Mouse (Mus musculus): ENCODE results near the gene Gcdh.

Gcdh gene

DNA sequence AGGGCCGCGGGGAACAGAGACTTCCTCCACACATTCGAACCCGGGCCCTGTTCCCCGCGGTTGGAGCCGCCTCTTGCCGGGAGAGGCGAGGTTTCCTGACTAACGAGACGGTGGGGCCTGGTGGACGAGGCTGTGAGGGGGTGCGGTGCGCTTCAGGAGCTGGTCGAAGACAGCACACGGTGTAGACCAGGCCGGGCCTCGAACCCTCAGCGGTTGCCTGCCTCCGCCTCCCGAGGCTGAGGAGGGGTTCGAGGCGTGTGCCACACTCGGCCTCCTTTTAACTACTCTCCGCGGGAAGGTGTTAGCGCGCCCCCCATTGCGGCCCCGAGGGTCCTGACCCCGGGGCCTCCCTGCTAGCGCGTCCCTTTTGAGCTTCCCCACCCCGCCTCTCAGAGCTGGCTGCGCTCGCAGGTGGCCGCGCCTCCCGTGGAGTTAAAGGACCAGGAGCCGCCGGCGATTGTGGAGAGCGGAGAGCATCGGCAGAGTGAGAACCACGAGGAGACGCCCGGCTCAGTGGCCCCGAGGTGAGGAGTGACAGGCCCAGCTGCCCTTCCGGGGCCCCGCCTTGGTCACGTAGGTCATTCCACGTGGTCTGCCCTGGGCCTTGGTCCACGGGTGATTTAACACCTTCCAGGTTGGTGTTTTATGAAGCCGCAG is 21.3 kb downstream of the Gcdh start:
- DNase-seq (ENCODE audit: low read depth, low spot score): no peak

DNA sequence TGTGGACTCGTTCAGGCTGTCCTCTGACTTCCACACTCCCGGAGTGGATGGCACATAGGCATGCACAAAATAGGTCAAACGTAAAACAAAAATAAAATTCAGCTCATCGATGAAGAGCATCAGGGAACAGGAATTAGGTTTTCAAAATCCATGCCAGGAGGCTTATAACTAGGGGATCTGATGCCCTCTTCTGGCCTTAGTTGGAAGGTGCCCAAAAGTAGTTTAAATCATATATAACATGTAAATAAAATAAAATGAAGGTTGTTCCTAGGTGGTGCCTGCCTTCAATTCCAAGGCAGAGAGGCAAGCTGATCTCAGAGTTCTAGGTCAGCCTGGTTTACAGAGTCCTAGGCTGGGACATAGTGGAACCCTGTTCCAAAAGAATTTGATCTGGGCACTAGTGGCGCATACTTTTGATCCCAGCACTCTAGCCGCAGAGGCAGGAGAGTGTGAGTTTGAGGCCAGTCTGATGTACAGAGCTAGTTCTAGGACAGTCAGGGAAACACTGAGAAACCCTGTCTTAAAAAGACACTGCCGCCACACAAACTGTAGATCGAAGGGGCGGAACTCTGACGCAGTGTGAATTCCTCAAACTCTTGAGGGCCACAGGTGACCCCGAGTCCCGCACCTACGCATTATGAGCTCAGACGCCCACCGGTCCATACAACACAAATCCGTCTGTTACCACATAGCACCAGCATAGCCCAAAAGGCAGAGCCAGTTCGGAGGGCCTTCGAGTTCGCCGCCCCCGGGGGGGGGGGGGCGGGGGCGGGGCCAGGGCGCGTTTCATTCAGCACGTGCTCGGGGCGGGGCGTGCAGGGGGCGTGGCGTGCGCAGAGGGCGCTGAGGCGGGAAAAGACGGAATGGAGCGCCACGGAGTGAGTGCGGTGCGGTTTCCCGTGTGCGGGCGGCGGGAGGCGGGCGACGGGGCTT is 22.1 kb downstream of the Gcdh start, which contains the start of gene Syce2:
TSS of gene Syce2 (plus strand) at position 736 of the 933 bp plus-strand sequence.
- peak; percentile 68 for DNase-seq (ENCODE audit: low read depth, low spot score)

GRCm38 (mm10) chr8:84856864-84857441 is 36.8 kb downstream of the Gcdh start, which contains the start of gene Farsa:
TSS of gene Farsa (plus strand) at chr8:84856989.
- DNase-seq (ENCODE audit: low read depth, low spot score): peak; percentile 90

DNA sequence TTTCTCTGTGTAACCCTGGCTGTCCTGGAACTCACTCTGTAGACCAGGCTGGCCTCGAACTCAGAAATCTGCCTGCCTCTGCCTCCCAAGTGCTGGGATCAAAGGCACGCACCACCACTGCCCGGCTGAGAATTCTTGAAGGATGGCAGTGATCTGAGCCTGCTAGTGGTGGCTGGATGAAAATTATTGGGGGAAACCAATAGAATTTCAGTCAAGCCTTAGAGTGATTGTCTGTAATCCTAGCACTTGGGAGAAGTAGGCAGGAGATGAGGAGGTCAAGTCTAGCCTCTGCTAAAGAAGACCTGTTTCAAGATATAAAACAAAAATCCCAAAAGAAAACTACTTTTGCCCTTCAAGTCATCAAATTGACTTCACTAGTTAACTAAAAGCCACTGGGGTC is 37.3 kb downstream of the Gcdh start:
- DNase-seq (ENCODE audit: low read depth, low spot score): no peak

DNA sequence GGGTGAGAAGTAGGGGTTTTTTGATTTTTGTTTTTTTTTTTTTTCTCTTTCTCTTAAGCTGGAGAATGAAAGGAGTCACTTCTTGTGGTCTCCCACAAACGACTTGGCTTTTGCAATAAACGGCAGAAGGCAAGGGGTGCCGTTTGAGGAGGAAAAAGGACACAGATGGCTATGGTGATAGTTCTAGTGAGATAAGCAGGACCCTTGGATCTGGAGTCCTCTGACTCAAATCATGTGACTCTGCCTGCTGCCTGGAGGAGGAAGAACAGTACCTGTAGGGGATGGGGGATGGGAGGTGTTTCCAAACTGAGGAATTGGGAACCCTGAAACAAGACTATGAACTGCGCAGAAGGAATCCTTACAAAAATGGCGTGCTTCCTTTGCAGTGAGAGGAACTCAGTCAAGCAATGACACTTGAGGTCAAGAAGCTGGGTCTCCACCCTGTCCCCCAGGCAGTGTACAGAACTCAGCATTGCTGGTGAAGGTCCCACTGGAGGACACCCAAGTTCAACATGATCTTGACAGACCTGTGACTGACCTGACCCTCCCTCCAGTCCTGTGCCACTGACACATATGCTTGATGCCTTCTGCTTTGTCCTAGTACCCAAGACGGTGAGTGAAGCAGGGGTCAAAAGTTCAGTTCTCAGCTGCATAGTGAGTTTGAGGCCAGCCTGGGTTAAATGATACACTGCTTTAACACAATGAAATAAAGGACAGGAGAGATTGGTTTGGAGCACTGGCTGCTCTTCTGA is 45.9 kb downstream of the Gcdh start:
- no peak for DNase-seq (ENCODE audit: low read depth, low spot score)

DNA sequence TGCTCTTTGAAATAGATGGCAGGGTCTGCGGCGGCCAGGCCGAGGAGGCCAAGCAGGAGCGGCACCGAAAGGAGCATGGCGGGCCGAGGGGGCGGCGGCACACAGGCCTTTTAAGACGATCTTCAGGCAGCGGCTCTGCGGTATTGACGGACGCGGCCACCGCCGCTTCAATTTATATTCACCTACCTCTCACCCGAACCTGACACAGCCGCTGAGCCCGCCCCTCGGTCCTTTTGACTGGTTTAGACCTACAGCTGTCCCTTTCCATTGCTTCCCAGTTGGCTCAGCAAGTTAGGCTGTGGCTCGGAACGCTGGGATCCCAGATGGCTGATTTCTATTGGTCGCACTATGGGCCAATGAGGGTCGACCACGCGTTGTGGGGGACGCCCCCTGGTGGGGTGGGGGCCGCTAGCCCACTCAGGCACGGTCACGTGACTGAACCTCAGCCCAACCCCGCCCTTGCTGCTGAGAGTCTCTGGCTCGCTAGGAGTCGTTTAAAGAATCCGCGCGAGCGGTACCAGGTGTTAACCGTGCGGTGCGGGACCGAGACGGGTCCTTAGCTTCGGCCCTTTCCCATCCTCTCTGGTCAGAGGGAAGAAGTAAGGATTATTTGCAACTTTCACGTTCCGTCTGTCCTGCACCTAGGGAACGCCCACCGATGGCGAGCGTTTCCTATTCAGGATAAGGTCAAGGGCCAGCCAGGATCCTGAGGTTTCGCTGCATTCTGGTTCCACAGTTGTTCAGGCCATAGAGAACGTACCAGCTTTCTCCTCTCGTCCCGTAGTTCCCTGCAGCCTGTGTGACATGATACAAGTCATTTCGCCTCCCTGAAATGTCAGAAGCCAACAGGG is 46.8 kb downstream of the Gcdh start, which contains the start of gene Calr:
TSS of gene Calr (minus strand) at position 213 of the 851 bp plus-strand sequence.
- DNase-seq (ENCODE audit: low read depth, low spot score): peak; percentile 98

GRCm38 (mm10) chr8:84846094-84846721 is 47.5 kb downstream of the Gcdh start:
- no peak for DNase-seq (ENCODE audit: low read depth, low spot score)

GRCm38 (mm10) chr8:84845355-84846093 is 48.2 kb downstream of the Gcdh start:
- no peak for DNase-seq (ENCODE audit: low read depth, low spot score)

- no peak for DNase-seq (ENCODE audit: low read depth, low spot score)
Observed at GRCm38 (mm10) chr8:84844397-84845070, 49.2 kb downstream of the Gcdh start.

DNA sequence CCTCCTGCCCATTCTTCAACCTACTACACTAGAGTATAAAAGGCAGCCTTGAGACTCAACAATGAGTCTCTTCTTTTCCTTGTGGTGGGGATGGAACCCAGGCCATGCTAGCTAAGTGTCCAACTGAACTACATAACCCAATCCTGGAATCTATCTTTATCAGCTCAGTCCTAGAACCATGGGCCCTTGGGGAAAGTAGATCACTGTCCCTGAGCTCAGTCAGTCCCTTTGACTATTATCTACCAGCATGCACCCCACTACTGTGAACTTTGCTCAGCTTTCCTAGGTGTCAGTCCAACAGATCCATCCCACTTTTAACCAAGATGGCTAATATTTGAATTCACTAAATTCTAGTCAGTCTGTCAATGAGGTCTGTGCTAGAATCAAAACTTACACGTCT is 52.2 kb downstream of the Gcdh start:
- no peak for DNase-seq (ENCODE audit: low read depth, low spot score)

GRCm38 (mm10) chr8:84840248-84840999 is 53.3 kb downstream of the Gcdh start, which contains the start of gene Rad23a:
TSS of gene Rad23a (minus strand) at chr8:84840665.
- DNase-seq (ENCODE audit: low read depth, low spot score): peak; percentile 91

DNA sequence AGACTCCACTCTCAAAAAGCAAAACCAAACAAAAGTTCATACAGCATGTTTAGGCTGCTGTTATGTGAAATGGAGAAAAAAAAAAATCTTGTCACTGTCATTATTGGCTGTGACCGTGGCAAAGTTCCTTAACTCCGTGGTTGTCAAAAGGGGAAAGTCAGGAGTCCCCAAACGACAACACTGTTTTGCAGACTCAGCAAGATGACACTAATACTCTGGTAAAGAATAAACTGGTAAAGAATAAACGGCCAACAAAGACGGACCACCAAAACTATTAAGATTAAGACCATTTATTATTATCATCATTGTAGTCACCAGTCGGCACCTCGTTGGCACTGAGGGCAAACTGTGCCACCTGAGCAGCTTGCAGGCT is 53.9 kb downstream of the Gcdh start:
- DNase-seq (ENCODE audit: low read depth, low spot score): no peak

- DNase-seq (ENCODE audit: low read depth, low spot score): no peak
Observed at GRCm38 (mm10) chr8:84839411-84839810, 54.3 kb downstream of the Gcdh start.

GRCm38 (mm10) chr8:84838513-84838912 is 55.2 kb downstream of the Gcdh start:
- DNase-seq (ENCODE audit: low read depth, low spot score): peak; percentile 91

DNA sequence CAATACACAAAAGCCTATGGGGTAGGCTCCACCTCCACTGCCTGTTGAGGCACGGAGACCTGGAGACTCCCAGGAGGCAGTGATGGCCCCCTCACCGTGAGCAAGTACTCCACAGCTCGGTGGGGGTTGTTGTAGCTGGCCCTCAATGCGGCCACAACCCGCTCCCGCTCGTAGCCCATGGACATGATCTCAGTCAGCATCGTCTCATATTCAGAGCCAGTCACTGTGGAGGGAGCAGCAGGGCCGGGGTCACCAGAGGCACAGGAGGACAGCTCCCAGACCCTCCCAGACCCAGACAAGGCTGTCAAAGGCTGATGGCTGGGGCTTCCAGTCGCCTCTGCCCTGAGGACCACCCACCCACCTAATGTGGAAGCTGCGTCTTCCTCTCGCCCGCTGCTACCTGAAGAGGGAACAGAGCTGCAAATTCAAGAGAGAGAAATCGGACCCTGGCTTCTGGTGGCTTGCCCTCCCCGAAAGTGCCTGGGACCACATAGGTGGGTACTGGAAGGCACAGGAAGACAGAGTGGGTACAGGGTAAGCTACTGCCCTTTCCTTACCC is 55.7 kb downstream of the Gcdh start:
- no peak for DNase-seq (ENCODE audit: low read depth, low spot score)

GRCm38 (mm10) chr8:84837149-84837911 is 56.4 kb downstream of the Gcdh start:
- DNase-seq (ENCODE audit: low read depth, low spot score): no peak

Data from c-Kit-negative CD71-positive TER-119-positive erythroid progenitor cells, embryonic 14.5 days (primary cell).